Mouse (Mus musculus) embryonic fibroblast, embryonic 13.5 days (primary cell): ENCODE data around the gene Abcc8.

Experiments used
- CTCF ChIP-seq: IDR thresholded peaks from 2 replicates; pipeline ENCODE4 v1.5.1; 2011; ENCODE audit warnings: mild to moderate bottlenecking, control low read depth, low read length, moderate library complexity, borderline replicate concordance; ENCODE audit not compliant: insufficient read depth
- POLR2A ChIP-seq: IDR thresholded peaks from 2 replicates; pipeline ENCODE4 v1.6.1; 2011; ENCODE audit warnings: low read depth, mild to moderate bottlenecking, control low read depth, low read length, moderate library complexity

DNA sequence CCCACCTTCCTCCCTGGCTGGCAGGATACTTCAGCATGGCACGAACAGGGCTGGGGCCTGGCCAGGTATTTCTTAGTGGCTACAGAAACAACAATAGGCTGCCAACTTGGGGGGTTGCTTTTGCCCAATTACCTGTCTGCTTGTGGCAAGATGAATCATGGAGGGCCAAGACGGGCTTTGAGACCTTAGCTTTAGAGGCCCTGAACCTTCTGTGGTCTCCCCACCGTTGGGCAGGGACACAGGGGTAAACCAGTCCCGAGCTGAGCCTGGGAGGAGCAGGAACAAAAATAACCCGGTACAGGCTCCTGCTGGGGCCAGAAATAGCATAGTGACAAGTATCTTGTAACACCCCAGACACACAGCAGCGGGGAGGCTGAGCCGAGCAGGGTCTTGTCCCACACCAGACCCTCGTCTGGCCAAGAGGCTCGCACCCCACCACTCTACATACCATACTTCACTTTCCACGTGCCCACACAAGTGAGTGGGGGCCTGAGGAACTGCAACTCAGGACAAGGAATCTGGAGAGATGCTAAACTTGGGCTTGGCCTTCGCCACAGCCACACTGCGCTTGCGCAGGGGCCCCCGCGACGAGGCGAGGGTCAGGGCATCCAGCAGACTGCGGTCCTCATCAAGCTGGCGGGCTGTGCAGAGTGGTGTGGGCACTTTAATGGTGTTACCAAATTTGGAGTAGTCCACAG lies 81.5 kb downstream of the Abcc8 start:
- TF ChIP-seq CTCF (no peak), POLR2A (no peak)
